Mouse (Mus musculus): Measurements from ENCODE around the gene Slc38a5.

Gene Slc38a5

GRCm38 (mm10) chrX:8271083-8271820, at the start of gene Slc38a5:
TSS of gene Slc38a5 (plus strand) at chrX:8271133.
- no peak for DNase-seq (ENCODE audit: low read depth, low spot score)

- DNase-seq (ENCODE audit: low read depth, low spot score), result no peak
Measured at GRCm38 (mm10) chrX:8222296-8222677, 48.6 kb upstream of the Slc38a5 start.

- DNase-seq (ENCODE audit: low read depth, low spot score), result no peak
Measured at GRCm38 (mm10) chrX:8222678-8223421, 48.1 kb upstream of the Slc38a5 start.

DNA sequence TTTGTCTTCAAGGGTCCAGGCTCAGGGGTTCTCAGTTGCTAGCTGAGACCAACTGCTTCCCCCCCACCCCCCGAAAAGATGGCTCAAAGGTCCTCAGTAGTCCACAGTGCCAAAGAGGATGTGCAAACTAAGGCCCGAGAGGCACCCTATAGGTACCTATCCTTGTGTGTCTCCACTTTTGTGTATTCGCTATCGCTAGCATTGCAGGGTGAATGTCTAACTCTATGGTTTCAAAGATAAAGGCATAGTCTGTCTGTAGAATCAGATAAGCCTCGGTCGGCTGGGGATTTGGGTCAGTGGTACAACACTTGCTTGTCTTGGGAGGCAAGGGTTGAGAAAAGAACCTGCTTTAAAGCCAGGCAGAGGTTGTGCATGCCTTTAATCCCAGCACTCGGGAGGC, 47.5 kb upstream of the Slc38a5 start:
- no peak for DNase-seq (ENCODE audit: low read depth, low spot score)

DNA sequence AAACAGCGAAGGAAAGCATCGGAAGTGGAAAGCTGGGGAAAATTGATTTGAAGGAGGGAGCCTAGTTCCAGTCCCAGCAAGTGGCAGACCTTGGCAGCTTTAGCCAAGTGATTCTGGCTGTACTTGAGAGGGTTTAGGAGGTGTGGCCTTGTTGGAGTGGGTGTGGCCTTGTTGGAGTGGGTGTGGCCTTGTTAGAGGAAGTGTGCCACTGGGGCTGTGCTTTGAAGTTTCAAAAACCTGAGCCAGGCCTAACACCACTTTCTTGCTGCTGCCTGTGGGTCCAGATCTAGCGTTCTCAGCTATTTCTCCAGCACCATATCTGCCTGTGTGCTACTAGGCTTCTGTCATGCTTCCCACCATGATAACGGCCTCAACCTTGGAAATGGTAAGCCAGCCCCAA, 40.7 kb upstream of the Slc38a5 start:
- DNase-seq (ENCODE audit: low read depth, low spot score), result peak; percentile 54

GRCm38 (mm10) chrX:8233602-8234001, 37.3 kb upstream of the Slc38a5 start:
- DNase-seq (ENCODE audit: low read depth, low spot score), result no peak

DNA sequence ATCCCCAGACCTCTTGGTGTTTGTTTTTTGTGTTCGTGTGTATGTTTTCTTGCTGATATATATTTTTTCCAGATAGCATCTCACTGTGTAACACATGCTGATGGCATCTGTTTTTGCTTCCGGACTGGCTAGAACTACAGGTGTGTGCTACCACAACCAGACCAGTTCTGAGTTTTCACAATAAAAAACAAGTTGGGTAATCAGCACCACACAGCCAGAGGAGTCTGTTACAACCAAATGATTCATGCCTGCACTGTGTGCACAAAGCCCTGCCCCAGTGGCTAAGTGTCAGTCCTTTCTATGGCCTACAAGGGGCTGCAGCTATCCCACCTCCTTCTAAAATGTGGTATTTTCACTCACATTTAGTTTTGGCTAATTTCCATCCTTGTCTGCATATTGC, 34.2 kb upstream of the Slc38a5 start:
- no peak for DNase-seq (ENCODE audit: low read depth, low spot score)

GRCm38 (mm10) chrX:8238804-8239395, 32.0 kb upstream of the Slc38a5 start:
- DNase-seq (ENCODE audit: low read depth, low spot score), result no peak

- DNase-seq (ENCODE audit: low read depth, low spot score), result peak; percentile 3
Measured at GRCm38 (mm10) chrX:8247680-8248079, 23.3 kb upstream of the Slc38a5 start.

- DNase-seq (ENCODE audit: low read depth, low spot score), result no peak
Measured at GRCm38 (mm10) chrX:8248542-8249120, 22.3 kb upstream of the Slc38a5 start.

DNA sequence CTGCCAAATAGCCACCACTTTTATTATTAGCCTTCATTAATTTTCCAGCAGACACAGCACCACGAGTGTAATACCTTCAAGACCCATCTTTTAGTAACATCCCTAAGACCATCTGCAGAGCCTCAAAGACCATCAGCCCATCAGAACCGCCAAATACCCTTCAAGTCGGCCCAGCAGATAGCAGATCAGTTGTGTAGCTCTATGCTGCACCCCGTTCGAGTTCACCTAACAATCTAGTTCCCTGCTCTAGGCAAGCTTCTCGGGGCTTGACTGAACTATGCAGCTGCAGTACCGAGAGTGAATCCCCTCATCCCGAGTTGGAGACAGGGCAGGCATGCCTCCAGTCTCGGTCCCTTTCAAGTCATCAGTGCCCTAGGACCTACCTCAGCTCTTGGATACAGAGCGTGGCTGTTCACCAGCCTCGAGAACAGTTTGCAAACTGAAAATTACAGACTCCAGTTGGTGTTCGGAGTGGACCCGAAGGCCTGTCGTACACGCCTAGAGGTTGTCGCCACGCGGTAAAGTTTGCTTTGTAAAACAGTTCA, 19.1 kb upstream of the Slc38a5 start:
- no peak for DNase-seq (ENCODE audit: low read depth, low spot score)

- DNase-seq (ENCODE audit: low read depth, low spot score), result peak; percentile 93
Measured at GRCm38 (mm10) chrX:8252334-8253285, 18.3 kb upstream of the Slc38a5 start, which contains the start of gene Ftsj1. TSS of gene Ftsj1 (minus strand) at chrX:8252406.

- no peak for DNase-seq (ENCODE audit: low read depth, low spot score)
Measured at GRCm38 (mm10) chrX:8253711-8254110, 17.2 kb upstream of the Slc38a5 start.

DNA sequence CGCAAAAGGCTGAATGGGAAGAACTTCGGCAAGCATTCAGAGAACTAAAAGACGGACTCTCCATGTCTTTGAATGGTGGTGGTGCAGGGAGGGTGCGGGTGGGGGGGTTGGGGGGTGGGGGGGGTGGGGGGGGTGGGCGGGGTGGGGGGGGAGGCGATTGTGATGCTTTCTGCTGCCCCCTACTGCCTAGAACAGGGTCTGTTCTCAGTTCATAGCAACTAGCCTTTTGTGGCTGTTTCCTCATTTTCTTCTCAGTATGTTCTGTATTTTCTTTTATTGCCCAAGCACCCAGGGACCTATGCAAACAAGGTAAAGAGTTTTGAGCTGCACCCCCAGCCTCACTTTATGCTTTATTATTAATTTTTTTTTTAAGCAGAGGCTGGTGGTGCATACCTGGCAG, 15.1 kb upstream of the Slc38a5 start:
- peak; percentile 30 for DNase-seq (ENCODE audit: low read depth, low spot score)

DNA sequence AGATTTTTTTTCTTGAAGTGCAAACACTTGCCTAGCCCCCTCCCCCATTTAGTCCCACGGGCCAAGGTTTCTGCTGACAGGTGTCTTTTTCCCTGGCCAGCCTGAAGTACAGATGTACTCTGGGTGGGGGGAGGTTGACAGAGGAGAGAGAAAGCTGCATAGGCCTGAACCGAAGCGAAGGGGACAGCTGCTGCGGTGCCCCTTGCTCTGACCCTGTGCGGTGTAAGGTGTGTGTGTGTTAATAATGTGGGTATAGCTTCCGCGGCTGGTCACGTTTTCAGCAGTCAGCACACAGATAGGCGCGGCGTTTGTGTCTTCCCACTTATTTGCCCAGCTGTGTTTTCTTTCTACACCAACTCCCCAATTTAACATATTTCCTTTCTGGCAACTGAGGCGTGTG, 11.5 kb upstream of the Slc38a5 start:
- no peak for DNase-seq (ENCODE audit: low read depth, low spot score)

- DNase-seq (ENCODE audit: low read depth, low spot score), result no peak
Measured at GRCm38 (mm10) chrX:8263156-8263804, 7.7 kb upstream of the Slc38a5 start.

GRCm38 (mm10) chrX:8264222-8264621, 6.7 kb upstream of the Slc38a5 start:
- no peak for DNase-seq (ENCODE audit: low read depth, low spot score)

DNA sequence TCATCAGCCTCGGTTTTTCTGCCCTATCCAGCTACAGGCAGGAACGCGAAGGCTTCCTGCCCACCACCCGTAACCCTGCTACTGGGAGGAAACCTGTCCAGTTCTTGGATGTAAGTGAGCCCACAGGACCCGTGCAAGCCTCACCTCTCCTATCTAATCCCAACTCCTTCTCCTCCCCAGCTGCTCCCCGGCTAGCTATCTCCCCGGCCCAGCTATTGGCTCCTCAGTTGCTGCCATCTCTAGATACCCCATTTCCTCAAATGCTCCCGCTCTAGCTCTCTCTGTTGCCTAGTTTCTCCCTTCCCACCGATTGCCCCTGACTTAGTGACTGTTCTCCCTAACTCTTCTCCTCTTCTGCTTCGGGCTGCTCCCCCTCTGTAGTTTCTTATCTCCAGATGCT, 1.1 kb downstream of the Slc38a5 start:
- DNase-seq (ENCODE audit: low read depth, low spot score), result no peak

GRCm38 (mm10) chrX:8274056-8274455, 3.1 kb downstream of the Slc38a5 start:
- no peak for DNase-seq (ENCODE audit: low read depth, low spot score)

GRCm38 (mm10) chrX:8288621-8289020, 17.7 kb downstream of the Slc38a5 start:
- DNase-seq (ENCODE audit: low read depth, low spot score), result no peak

Measured in A20 (cell line).